Mouse (Mus musculus): ENCODE data around the gene Fxyd6. TPM values are rescaled to one million over a fixed set of nuclear protein-coding genes. Genes with fewer than 3 reads are reported as not detected.

Gene Fxyd6
- total RNA-seq, 1 experiment from 2014 or later = not detected

- ATAC-seq (ENCODE audit: extremely low read depth, insufficient number of reproducible peaks, low FRiP score, poor library complexity, severe bottlenecking) = no peak
Measured at GRCm38 (mm10) chr9:45406808-45407207, 36.8 kb downstream of the Fxyd6 start.

- peak; percentile 16; the same call in 1 of the 2 replicates for ATAC-seq (ENCODE audit: extremely low read depth, insufficient number of reproducible peaks, low FRiP score, poor library complexity, severe bottlenecking)
Measured at GRCm38 (mm10) chr9:45407706-45408675, 38.0 kb downstream of the Fxyd6 start.

- no peak for ATAC-seq (ENCODE audit: extremely low read depth, insufficient number of reproducible peaks, low FRiP score, poor library complexity, severe bottlenecking)
Measured at GRCm38 (mm10) chr9:45410193-45410592, 40.2 kb downstream of the Fxyd6 start.

- no peak for ATAC-seq (ENCODE audit: extremely low read depth, insufficient number of reproducible peaks, low FRiP score, poor library complexity, severe bottlenecking)
Measured at GRCm38 (mm10) chr9:45410614-45411013, 40.6 kb downstream of the Fxyd6 start.

GRCm38 (mm10) chr9:45411111-45411510 is 41.1 kb downstream of the Fxyd6 start:
- ATAC-seq (ENCODE audit: extremely low read depth, insufficient number of reproducible peaks, low FRiP score, poor library complexity, severe bottlenecking) = no peak

- peak; percentile 56 for ATAC-seq (ENCODE audit: extremely low read depth, insufficient number of reproducible peaks, low FRiP score, poor library complexity, severe bottlenecking)
Measured at GRCm38 (mm10) chr9:45411803-45412202, 41.8 kb downstream of the Fxyd6 start.

- ATAC-seq (ENCODE audit: extremely low read depth, insufficient number of reproducible peaks, low FRiP score, poor library complexity, severe bottlenecking) = peak; percentile 64
Measured at GRCm38 (mm10) chr9:45412287-45412686, 42.3 kb downstream of the Fxyd6 start.

GRCm38 (mm10) chr9:45412700-45413477 is 42.9 kb downstream of the Fxyd6 start:
- no peak for ATAC-seq (ENCODE audit: extremely low read depth, insufficient number of reproducible peaks, low FRiP score, poor library complexity, severe bottlenecking)

- ATAC-seq (ENCODE audit: extremely low read depth, insufficient number of reproducible peaks, low FRiP score, poor library complexity, severe bottlenecking) = no peak
Measured at GRCm38 (mm10) chr9:45413478-45414140, 43.6 kb downstream of the Fxyd6 start.

- no peak for ATAC-seq (ENCODE audit: extremely low read depth, insufficient number of reproducible peaks, low FRiP score, poor library complexity, severe bottlenecking)
Measured at GRCm38 (mm10) chr9:45415912-45416311, 45.9 kb downstream of the Fxyd6 start.

GRCm38 (mm10) chr9:45417245-45417644 is 47.3 kb downstream of the Fxyd6 start:
- ATAC-seq (ENCODE audit: extremely low read depth, insufficient number of reproducible peaks, low FRiP score, poor library complexity, severe bottlenecking) = peak; percentile 85

- no peak for ATAC-seq (ENCODE audit: extremely low read depth, insufficient number of reproducible peaks, low FRiP score, poor library complexity, severe bottlenecking)
Measured at GRCm38 (mm10) chr9:45418252-45418651, 48.3 kb downstream of the Fxyd6 start.

- ATAC-seq (ENCODE audit: extremely low read depth, insufficient number of reproducible peaks, low FRiP score, poor library complexity, severe bottlenecking) = no peak
Measured at GRCm38 (mm10) chr9:45421209-45421608, 51.2 kb downstream of the Fxyd6 start.

GRCm38 (mm10) chr9:45422761-45423298 is 52.8 kb downstream of the Fxyd6 start:
- no peak for ATAC-seq (ENCODE audit: extremely low read depth, insufficient number of reproducible peaks, low FRiP score, poor library complexity, severe bottlenecking)

- ATAC-seq (ENCODE audit: extremely low read depth, insufficient number of reproducible peaks, low FRiP score, poor library complexity, severe bottlenecking) = no peak
Measured at GRCm38 (mm10) chr9:45426456-45426855, 56.5 kb downstream of the Fxyd6 start, which contains the start of gene Dscaml1. Gene Dscaml1, plus strand, starts transcription at chr9:45426628.

GRCm38 (mm10) chr9:45429392-45429791 is 59.4 kb downstream of the Fxyd6 start:
- no peak for ATAC-seq (ENCODE audit: extremely low read depth, insufficient number of reproducible peaks, low FRiP score, poor library complexity, severe bottlenecking)

- no peak for ATAC-seq (ENCODE audit: extremely low read depth, insufficient number of reproducible peaks, low FRiP score, poor library complexity, severe bottlenecking)
Measured at GRCm38 (mm10) chr9:45429951-45430697, 60.1 kb downstream of the Fxyd6 start.

- no peak for ATAC-seq (ENCODE audit: extremely low read depth, insufficient number of reproducible peaks, low FRiP score, poor library complexity, severe bottlenecking)
Measured at GRCm38 (mm10) chr9:45430698-45430959, 60.6 kb downstream of the Fxyd6 start.
